Mouse (Mus musculus) heart, adult 9 months (tissue): ENCODE measurements around the gene Tas1r2.

Source experiments
- DNase-seq, 2 experiments: peaks; one replicate each; pipeline ENCODE4 v3.0.0; 2022; ENCODE audit warnings: low spot score in 2 of 2

Gene Tas1r2

DNA sequence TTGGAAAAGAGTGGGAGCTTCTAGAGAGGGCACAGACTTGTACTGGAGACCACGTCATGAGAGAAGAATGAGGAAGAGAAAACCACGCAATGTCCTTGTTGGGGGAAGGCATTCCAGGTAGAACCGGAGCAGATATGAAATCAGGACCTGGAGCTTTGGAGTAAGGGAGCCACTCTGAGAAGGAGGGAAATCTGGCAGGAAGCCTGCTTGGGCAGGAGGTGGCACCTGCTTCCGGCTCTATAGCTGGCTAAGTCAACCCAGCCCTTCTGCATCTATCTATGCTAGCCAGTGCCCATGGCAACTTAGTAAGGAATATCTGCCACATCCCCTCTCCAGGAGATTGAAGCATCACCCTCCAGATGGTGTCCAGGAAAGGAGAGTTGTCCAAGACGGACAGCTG is 52.6 kb downstream of the Tas1r2 start:
- DNase-seq: no peak

DNA sequence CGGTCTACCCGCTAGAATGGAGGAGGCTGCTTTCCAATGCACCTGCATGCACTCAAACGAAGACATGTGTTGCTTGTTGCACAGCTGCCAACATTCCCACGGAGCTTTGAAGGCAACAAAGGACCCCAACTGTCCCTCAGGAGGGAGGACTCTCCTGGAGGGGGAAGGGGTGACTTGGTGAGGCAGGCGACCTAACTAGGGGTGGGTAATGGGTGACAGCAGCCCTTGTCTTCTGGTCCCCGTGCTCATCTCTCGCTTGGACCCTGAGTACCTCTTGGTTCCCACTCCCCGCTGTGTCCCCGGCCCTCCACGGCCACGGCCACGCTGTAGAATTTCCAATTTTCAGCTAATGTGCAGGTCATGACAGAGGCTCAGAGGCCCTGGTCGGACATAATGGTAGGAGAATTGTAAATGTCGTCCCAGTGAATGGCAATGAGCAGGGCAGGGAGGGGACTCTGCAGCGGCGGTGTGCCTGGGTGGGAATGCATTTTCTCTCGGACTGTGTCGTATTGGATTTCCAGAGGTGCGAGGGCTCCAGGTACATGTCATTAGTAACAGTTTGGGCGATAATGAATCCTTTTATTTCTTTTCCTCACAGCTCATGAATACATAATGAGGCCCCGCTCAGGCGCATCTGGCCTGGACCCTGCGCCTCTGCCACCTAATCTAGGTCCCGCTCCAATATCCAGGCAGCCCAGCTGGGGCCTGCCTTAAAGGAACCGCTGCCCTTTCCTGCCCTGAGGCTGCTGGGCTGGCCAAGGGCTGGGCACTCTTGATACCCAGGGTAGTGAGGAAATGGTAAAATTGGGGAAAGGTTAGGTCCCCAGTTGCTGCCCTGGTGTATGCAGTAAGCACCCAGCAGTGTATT is 57.4 kb downstream of the Tas1r2 start:
- DNase-seq: no peak

GRCm38 (mm10) chr4:139715241-139715932 is 62.0 kb downstream of the Tas1r2 start:
- DNase-seq: no peak

DNA sequence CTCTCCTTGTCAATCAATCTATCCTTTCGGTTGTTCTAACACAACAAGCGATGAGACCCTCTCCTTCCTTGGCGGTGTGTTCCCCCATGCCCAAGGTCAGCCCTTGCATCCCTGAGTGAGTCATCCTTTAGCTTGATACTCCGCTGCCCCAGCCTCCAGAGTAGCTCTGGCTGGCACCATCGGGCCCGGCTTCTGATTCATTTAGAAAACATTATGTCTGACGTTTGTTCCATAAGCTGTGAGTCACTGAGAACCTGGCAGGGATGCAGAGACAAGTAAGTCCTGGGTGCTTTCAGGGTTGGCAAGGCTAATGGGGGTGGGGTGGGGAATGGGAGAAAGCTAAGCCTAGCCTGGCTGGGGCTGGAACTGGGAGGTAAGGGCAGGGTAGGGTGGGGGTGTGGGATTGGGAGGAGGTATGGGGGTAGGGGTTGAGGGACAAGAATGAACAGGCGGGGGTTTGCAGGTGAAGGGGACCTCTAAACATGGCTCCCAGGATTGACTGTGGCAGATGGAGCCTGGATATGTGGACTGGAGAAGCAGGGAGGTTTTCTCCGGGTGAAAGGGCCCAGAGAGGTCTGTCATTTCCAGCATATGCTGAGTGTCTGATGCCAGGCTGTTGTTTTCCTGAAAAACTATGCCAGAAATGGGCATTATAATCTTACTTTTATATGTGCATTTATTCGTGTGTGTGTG is 63.3 kb downstream of the Tas1r2 start:
- DNase-seq: no peak

- DNase-seq: no peak
These were observed 65.6 kb downstream of the Tas1r2 start for GRCm38 (mm10) chr4:139718978-139719377.
